Mouse (Mus musculus) midbrain, embryonic 15.5 days (tissue): ENCODE measurements around the gene Tjp2. TPM values are rescaled to one million over a fixed set of nuclear protein-coding genes. Genes with fewer than 3 reads are reported as not detected.

Source experiments
- ATAC-seq: fragments of 200-750 bp; cut with Nextera tagmentation; replicated peaks from 2 replicates; pipeline ENCODE4 v1.8.0; 2017; ENCODE audit warnings: moderate TSS enrichment
- H3K27ac ChIP-seq: fragments of 300-500 bp; sonication (generic); 2 replicates; pipeline ENCODE4 v1.5.1; 2015; ENCODE audit warnings: mild to moderate bottlenecking, inconsistent platforms
- H3K27me3 ChIP-seq: fragments of 300-500 bp; sonication (generic); replicated peaks from 2 replicates; pipeline ENCODE4 v1.6.1; 2015; ENCODE audit warnings: inconsistent platforms
- H3K36me3 ChIP-seq: fragments of 300-500 bp; sonication (generic); replicated peaks from 2 replicates; pipeline ENCODE4 v1.6.1; 2015; ENCODE audit warnings: inconsistent platforms
- H3K4me1 ChIP-seq: fragments of 300-500 bp; sonication (generic); 2 replicates; pipeline ENCODE4 v1.6.1; 2015; ENCODE audit warnings: inconsistent platforms
- H3K4me2 ChIP-seq: fragments of 300-500 bp; sonication (generic); 2 replicates; pipeline ENCODE4 v1.6.1; 2015; ENCODE audit warnings: inconsistent platforms, mild to moderate bottlenecking, moderate library complexity
- H3K4me3 ChIP-seq: fragments of 300-500 bp; sonication (generic); 2 replicates; pipeline ENCODE4 v1.5.1; 2015; ENCODE audit warnings: mild to moderate bottlenecking, inconsistent platforms
- H3K9ac ChIP-seq: fragments of 300-500 bp; sonication (generic); 2 replicates; pipeline ENCODE4 v1.6.1; 2015; ENCODE audit warnings: mild to moderate bottlenecking, inconsistent platforms
- H3K9me3 ChIP-seq: fragments of 300-500 bp; sonication (generic); 2 replicates; pipeline ENCODE4 v1.6.1; 2016; ENCODE audit warnings: inconsistent platforms
- WGBS: fragments of 180-500 bp; shearing (Covaris S2); methylation state at CpG from one replicate; pipeline ENCODE4 v1.1.7; 2015; ENCODE audit warnings: mixed read lengths; 5-methylcytosine and 5-hydroxymethylcytosine counted together
- polyA plus RNA-seq: library from polyadenylated mRNA; unstranded; fragments of >200 nt; fragmentation: Nextera tagmentation; extraction: Ambion mirVana; gene quantifications from 2 replicates; pipeline ENCODE4 v1.2.1, GENCODE M21; 2015

Gene Tjp2
- polyA plus RNA-seq, 1 experiment from 2014 or later = 14.4 TPM

DNA sequence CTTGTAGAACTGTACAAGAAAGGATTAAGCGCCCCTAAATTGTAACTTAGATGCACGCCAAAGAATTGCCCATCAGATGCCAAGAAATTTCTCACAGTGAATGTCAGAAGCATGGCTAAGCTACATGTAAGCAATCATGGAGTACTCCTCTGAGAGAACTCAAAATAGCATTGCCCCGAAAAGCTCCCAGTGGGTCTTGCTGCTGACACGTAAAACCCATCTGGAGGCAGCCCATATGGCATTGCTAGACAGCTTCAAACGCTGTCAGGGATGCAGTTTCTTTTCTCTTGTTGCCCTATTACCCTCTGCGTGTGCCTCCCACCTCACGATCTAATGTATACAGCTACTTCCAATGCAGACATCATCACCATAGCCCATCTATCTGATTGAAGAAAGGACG is 166.0 kb downstream of the Tjp2 start:
- Histone ChIP-seq H3K27ac (no peak overlapping the region), H3K4me3 (no peak overlapping the region), H3K36me3 (no peaks in the 10 kb centered on the region), H3K4me2 (no peak overlapping the region), H3K9ac (no peak overlapping the region), H3K4me1 (no peaks in the 10 kb centered on the region), H3K27me3 (no peaks in the 10 kb centered on the region), H3K9me3 (no peaks in the 10 kb centered on the region)
- ATAC-seq = no peak
- whole genome bisulfite sequencing = 84% methylated on average over 8 of the region's 8 CpGs

DNA sequence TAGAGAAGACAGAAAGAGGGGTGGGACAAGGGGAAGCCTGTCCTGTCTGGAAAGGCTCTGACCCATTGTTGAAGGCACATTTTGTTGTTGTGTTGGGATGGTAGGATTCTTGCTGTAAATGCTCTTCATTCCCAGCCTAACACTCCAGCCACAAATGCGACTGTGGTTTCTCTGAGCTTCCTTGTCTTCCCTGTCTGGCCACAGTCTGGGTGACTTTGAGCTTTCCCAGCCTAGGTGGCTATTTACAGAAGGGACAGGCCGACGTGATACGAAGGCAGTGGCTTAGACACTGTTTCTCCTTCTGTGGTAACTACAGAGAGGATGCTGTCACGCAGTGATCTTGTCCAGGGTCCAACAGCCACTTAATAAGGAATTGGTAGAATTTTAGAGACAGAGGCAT is 166.8 kb downstream of the Tjp2 start:
- H3K9me3 ChIP-seq = no peaks in the 10 kb centered on the region
- no peak overlapping the region for H3K9ac ChIP-seq
- H3K4me3 ChIP-seq = no peak overlapping the region
- WGBS = 98% methylated on average over 5 of the region's 5 CpGs
- no peaks in the 10 kb centered on the region for H3K4me1 ChIP-seq
- H3K27ac ChIP-seq = no peak overlapping the region
- no peaks in the 10 kb centered on the region for H3K36me3 ChIP-seq
- no peak for ATAC-seq
- no peak overlapping the region for H3K4me2 ChIP-seq
- H3K27me3 ChIP-seq = no peaks in the 10 kb centered on the region

DNA sequence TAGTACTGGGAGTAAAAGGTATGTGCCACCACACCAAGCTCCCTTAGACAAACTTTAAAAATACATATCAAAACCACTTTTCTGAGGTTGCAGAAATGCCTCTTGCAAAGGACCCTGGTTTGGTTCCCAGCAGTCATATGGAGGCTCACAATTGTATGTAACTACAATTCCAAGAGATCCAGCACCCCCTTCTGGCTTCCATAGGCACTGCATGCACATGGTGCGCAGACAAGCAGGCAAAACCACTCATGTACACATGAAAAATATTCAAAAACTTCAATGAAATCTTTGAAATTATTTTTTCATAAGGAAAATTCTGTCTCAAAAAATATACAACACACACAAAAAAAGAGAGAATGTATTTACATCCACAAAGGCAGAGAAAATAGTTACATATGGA is 167.9 kb downstream of the Tjp2 start:
- WGBS = 98% methylated on average over 1 of the region's 1 CpGs
- Histone ChIP-seq H3K4me2 (no peak overlapping the region), H3K36me3 (no peaks in the 10 kb centered on the region), H3K4me3 (no peak overlapping the region), H3K27ac (no peak overlapping the region), H3K4me1 (no peaks in the 10 kb centered on the region), H3K9ac (no peak overlapping the region), H3K9me3 (no peaks in the 10 kb centered on the region), H3K27me3 (no peaks in the 10 kb centered on the region)
- ATAC-seq = no peak

DNA sequence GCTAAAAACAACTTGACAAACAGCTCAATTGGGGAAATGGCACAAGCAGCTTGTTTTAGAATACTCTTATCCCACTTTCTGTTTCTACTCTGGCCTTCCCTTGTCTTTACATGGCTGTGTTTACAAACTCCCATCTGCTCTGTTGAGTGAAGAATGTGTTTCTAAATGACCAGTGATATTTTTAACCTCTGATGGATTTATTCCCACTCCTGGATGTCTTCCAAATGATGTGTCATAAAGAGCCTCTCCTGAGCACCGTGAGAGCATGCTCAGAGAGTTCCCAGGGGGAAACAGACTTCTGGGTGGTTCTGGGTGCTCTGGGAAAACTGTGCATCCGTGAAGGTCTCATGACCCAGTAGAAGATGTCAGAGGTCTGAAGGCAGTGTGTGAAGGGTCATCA is 169.9 kb downstream of the Tjp2 start:
- Histone ChIP-seq H3K4me3 (no peak overlapping the region), H3K4me2 (no peak overlapping the region), H3K9ac (no peak overlapping the region), H3K4me1 (no peaks in the 10 kb centered on the region), H3K9me3 (no peaks in the 10 kb centered on the region), H3K36me3 (no peaks in the 10 kb centered on the region), H3K27ac (no peak overlapping the region), H3K27me3 (no peaks in the 10 kb centered on the region)
- 68% methylated on average over 2 of the region's 2 CpGs for WGBS
- no peak for ATAC-seq

DNA sequence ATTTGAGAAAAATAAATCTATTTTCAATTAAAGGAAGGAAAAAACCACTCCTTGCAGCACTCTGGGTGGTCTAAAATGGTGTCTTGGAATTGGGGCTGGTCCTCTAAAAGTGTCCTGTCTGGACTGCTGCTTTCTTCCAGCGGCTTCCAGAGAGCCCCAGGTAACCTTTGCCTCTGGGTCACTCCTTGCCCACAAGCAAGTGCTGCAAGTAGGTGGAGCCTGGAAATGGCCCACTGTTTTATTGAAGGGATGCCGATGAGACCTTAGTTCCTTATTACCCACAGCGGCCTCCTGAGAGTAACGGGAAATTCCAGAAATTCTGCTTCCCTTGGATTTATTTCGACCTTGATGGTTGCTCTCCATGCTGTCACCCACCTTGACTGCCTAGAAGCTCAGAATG is 170.6 kb downstream of the Tjp2 start:
- Histone ChIP-seq H3K27ac (no peak overlapping the region), H3K4me2 (no peak overlapping the region), H3K27me3 (no peaks in the 10 kb centered on the region), H3K9me3 (no peaks in the 10 kb centered on the region), H3K36me3 (no peaks in the 10 kb centered on the region), H3K9ac (no peak overlapping the region), H3K4me3 (no peak overlapping the region), H3K4me1 (no peaks in the 10 kb centered on the region)
- no peak for ATAC-seq
- 89% methylated on average over 5 of the region's 5 CpGs for WGBS

DNA sequence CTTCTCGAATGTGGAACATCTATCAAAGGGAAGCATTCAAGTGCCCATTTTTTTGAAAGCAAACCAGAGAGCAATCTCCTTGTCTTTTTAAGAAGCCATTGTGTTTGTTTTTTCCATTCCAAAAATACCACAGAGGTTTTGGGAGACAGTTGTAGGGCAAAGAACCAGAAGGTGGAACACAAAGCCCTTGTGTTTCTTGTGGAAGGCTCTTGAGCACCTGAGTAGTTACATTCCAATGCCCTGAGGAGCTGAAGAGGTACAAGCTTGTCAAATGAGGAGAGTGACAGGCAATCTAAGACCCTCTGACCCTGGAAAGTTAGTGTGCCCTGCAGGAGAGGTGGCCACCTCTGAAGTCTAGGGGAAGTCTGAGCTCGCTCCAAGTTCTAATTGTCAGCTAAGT is 174.3 kb downstream of the Tjp2 start:
- Histone ChIP-seq H3K9ac (no peak overlapping the region), H3K27ac (no peak overlapping the region), H3K36me3 (no peaks in the 10 kb centered on the region), H3K4me1 (no peaks in the 10 kb centered on the region), H3K4me3 (no peak overlapping the region), H3K27me3 (no peaks in the 10 kb centered on the region), H3K4me2 (no peak overlapping the region), H3K9me3 (no peaks in the 10 kb centered on the region)
- no peak for ATAC-seq
- 84% methylated on average over 2 of the region's 2 CpGs for WGBS

DNA sequence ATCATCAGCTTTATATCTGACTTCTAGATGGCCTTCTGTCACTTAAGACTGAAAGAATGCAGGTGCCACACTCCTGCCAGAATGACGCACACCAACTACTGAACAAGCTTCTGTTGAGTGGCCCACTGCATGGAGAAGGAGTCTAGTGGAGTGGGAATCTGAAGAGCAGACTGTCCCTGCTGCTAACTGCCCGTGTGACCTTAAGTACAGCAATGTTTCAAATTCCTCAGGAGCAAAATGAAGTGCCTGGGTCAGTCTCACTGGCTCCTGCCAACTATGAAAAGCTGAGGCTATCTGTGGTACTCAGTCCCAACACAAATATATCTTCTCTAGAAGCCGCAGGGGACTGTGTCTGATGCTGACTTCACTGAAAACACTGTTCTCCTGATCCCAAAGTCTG is 175.5 kb downstream of the Tjp2 start:
- no peak overlapping the region for H3K27ac ChIP-seq
- ATAC-seq = no peak
- no peaks in the 10 kb centered on the region for H3K36me3 ChIP-seq
- no peak overlapping the region for H3K4me2 ChIP-seq
- H3K4me1 ChIP-seq = no peaks in the 10 kb centered on the region
- no peaks in the 10 kb centered on the region for H3K9me3 ChIP-seq
- no peak overlapping the region for H3K9ac ChIP-seq
- 81% methylated on average over 3 of the region's 3 CpGs for WGBS
- no peak overlapping the region for H3K4me3 ChIP-seq
- no peaks in the 10 kb centered on the region for H3K27me3 ChIP-seq

DNA sequence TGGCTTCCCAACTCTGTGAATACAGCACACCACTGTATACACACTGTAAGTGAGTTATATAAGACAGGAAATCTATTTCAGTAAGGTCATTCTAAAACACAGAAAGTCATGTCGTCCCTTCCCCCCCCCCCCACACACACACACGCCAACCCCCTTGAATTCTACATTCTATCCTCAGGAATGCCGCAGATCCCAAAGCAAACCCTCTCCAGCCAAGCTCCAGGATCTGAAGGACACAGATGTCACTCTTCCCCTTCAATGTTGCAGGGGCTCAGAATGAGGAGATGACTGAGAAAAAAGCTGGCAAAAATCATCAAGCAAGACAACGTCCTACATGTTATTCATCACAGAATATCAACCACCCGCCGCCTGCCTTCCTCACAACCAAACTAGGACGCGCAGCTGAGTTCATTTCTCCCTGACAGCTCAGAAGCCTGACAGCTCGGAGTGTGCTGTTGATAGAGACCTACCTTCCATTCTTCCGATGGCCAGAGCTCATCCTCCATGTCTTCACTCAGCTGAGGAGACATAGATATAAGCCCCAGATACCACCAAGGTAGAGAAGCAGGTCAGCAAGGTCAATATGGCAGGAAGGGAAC is 178.3 kb downstream of the Tjp2 start:
- WGBS = 92% methylated on average over 10 of the region's 10 CpGs
- Histone ChIP-seq H3K27me3 (no peaks in the 10 kb centered on the region), H3K27ac (no peak overlapping the region), H3K9ac (no peak overlapping the region), H3K4me1 (no peaks in the 10 kb centered on the region), H3K9me3 (no peaks in the 10 kb centered on the region), H3K36me3 (no peaks in the 10 kb centered on the region), H3K4me3 (no peak overlapping the region), H3K4me2 (no peak overlapping the region)
- ATAC-seq = no peak

Other genes starting within 250 kb of the Tjp2 start
- gene Fam189a2, start 194.0 kb downstream of the Tjp2 start, polyA plus RNA-seq = 1.8 and 2.3 TPM in 2 replicates
- 38.1 and 40.9 TPM in 2 replicates for gene Fxn, start 55.6 kb upstream of the Tjp2 start, polyA plus RNA-seq